ENCODE assay signal across 39 mouse cellular contexts in genomic region chr4:120042480-120042879, GRCm38 (mm10). TPM values are rescaled to one million over a fixed set of nuclear protein-coding genes. Genes with fewer than 3 reads are reported as not detected.
"Had no signal": no experiment of that assay in that cellular context is flagged by ENCODE, and none has a peak within 500 bp of the region (broad histone marks: within the 10 kb centered on the region; RNA-seq: fewer than 3 reads in every experiment).

No protein-coding gene starts in this region.

- H3K27me3 ChIP-seq: embryonic facial prominence, embryonic 12.5 days; embryonic facial prominence, embryonic 13.5 days; forebrain, embryonic 15.5 days had no signal

- H3K9ac ChIP-seq: embryonic facial prominence, embryonic 12.5 days; embryonic facial prominence, embryonic 13.5 days; embryonic facial prominence, embryonic 15.5 days; forebrain, embryonic 12.5 days; forebrain, embryonic 13.5 days; forebrain, embryonic 15.5 days; forebrain, postnatal 0 days had no signal

- H3K4me2 ChIP-seq: embryonic facial prominence, embryonic 12.5 days; embryonic facial prominence, embryonic 13.5 days; embryonic facial prominence, embryonic 15.5 days; forebrain, embryonic 12.5 days; forebrain, embryonic 13.5 days; forebrain, embryonic 15.5 days had no signal

- H3K4me3 ChIP-seq: embryonic facial prominence, embryonic 10.5 days; embryonic facial prominence, embryonic 12.5 days; embryonic facial prominence, embryonic 13.5 days; embryonic facial prominence, embryonic 15.5 days; erythroblast, embryonic 14.5 days; forebrain, embryonic 10.5 days; forebrain, embryonic 12.5 days; forebrain, embryonic 13.5 days; forebrain, embryonic 15.5 days; gastrocnemius, adult 2 months; heart, adult 2 months had no signal

- DNase-seq: cerebellum, adult 9-10 months; cerebellum, adult 9-11 months; cerebellum, postnatal 10 days; cerebellum, postnatal 14 days; cerebellum, postnatal 25 days; cerebellum, postnatal 36 days; embryo, embryonic 11 days; forebrain, postnatal 0 days; gastrocnemius, adult 2 months; gastrocnemius, postnatal 10 days; gastrocnemius, postnatal 14 days; gastrocnemius, postnatal 25 days; gastrocnemius, postnatal 36 days; heart, adult 11 months; heart, adult 18-20 months; heart, adult 2 months had no signal

- H3K27ac ChIP-seq: embryonic facial prominence, embryonic 10.5 days; embryonic facial prominence, embryonic 12.5 days; embryonic facial prominence, embryonic 13.5 days; embryonic facial prominence, embryonic 15.5 days; forebrain, embryonic 10.5 days; forebrain, embryonic 12.5 days; forebrain, embryonic 13.5 days; forebrain, embryonic 15.5 days; gastrocnemius, adult 2 months; heart, adult 2 months had no signal

- H3K9me3 ChIP-seq: embryonic facial prominence, embryonic 10.5 days; embryonic facial prominence, embryonic 12.5 days; embryonic facial prominence, embryonic 13.5 days; embryonic facial prominence, embryonic 15.5 days; forebrain, embryonic 10.5 days; forebrain, embryonic 12.5 days; forebrain, embryonic 13.5 days; forebrain, embryonic 15.5 days had no signal

- H3K4me1 ChIP-seq: forebrain, embryonic 12.5 days had no signal

- H3K36me3 ChIP-seq: embryonic facial prominence, embryonic 10.5 days; embryonic facial prominence, embryonic 12.5 days; embryonic facial prominence, embryonic 13.5 days; embryonic facial prominence, embryonic 15.5 days; forebrain, embryonic 10.5 days; forebrain, embryonic 12.5 days; forebrain, embryonic 15.5 days had no signal

RNA-seq across cellular contexts. Expression of gene AL607142.1, which starts 22.3 kb away (rescaled TPM):
- total RNA-seq: common myeloid progenitor, adult 5-6 weeks; forebrain, postnatal 0 days; gastrocnemius, adult 18-20 months; gastrocnemius, adult 2 months; gastrocnemius, adult 8-10 months; gastrocnemius, postnatal 10 days; gastrocnemius, postnatal 14 days; gastrocnemius, postnatal 25 days; gastrocnemius, postnatal 36 days; gastrocnemius, postnatal 4 days; granulocyte monocyte progenitor cell, adult 5-6 weeks; heart, adult 18-20 months; heart, adult 2 months; heart, adult 8-10 months had no signal
- polyA plus RNA-seq: cortical plate, adult 2 months; embryonic facial prominence, embryonic 10.5 days; embryonic facial prominence, embryonic 11.5 days; embryonic facial prominence, embryonic 12.5 days; embryonic facial prominence, embryonic 13.5 days; embryonic facial prominence, embryonic 14.5 days; embryonic facial prominence, embryonic 15.5 days; erythroblast, embryonic 14.5 days; forebrain, embryonic 10.5 days; forebrain, embryonic 11.5 days; forebrain, embryonic 12.5 days; forebrain, embryonic 13.5 days; forebrain, embryonic 14.5 days; forebrain, embryonic 15.5 days; forebrain, embryonic 16.5 days; forebrain, postnatal 0 days; frontal cortex, adult 2 months; gonadal fat pad, adult 2 months; heart, adult 2 months had no signal
